Mouse (Mus musculus): ENCODE results near the gene Adamtsl3.
"Not testable (repeated sequence)": the region's sequence is repeated elsewhere in the genome, so short reads cannot be mapped to it uniquely, and the experiment has no call there.

Gene Adamtsl3

DNA sequence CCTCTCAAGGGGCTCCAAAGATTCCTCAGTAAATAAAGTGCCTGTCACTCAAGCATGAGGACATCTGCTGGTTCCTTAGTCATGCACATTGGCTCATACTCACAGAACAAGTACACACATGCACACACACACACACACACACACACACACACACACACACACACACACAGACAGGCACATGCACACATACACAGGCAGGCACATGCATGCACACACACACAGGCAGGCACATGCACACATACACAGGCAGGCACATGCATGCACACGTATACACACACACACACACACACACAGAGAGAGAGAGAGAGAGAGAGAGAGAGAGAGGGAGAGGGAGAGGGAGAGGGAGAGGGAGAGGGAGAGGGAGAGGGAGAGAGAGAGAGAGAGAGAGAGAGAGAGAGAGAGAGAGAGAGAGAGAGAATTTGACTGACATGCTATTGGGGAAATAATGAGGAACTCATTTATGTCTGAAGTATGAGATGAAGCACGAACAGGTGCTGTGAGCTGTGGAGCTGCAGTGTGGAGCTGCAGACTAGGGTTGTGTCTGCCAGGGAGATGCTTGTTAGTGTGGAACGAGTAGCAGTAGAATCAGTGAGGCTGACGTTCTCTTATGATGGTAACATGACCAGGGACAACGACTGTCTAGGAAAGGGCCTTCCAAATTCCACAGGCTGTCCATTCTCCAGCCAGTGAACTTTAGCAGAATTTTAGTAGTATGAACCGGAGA lies 85.0 kb downstream of the Adamtsl3 start:
- DNase-seq (ENCODE audit: low read depth, low spot score) = not testable (repeated sequence)

DNA sequence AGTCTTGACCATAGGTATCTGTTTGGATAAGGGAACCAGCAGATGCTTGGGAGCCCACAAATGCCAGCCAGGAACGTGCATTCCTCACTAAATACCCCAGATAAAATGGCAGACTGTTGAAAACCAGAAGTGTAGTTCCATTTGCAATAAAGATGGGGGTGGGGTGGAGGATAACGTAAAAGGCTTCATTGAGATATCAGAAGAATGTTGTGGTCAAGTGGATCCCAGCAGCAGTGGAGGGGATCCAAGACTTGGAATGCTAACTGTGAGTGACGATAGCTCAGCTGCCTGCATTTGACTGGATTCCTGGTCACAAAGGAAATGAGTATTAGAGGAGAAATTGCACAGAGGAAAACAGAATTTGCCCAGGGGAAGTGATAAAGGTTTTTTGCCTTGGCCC lies 87.1 kb downstream of the Adamtsl3 start:
- no peak for DNase-seq (ENCODE audit: low read depth, low spot score)

DNA sequence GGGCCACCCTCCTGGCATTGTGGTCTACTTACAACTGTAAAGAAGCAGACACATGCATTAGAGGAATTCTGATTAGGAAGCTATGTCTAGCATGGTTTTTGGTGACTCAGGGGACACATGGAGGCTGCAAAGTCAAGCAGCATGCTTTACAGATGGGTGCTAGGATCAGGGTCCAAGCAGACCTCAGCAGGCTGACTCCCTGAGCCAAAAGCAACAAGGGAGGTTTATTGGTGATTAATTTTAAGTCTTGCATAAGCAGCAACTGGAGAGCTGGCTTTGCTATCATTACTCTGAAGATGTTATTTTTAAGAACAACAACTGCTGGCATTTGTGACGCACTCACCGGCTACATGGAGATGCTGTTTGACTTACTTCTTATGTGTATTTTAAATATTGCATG lies 88.1 kb downstream of the Adamtsl3 start:
- DNase-seq (ENCODE audit: low read depth, low spot score) = no peak

DNA sequence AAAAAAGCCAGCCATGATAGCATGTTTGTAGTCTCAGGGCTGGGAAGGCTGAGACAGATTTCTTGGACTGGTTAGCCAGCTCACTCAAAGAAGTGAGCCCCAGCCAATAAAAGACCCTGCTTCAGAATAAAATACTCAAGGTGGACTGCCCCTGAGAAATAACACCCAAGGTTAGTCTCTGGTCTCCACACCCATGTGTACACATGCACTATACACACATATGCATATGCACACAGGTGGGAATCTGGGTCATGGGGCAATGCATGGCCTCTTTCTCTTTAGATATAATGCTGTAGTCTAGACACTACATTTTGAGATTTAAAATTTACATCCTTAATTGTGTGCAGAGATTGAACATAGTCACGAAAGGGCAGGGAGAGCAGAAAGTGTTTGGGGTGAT lies 88.8 kb downstream of the Adamtsl3 start:
- DNase-seq (ENCODE audit: low read depth, low spot score) = no peak

DNA sequence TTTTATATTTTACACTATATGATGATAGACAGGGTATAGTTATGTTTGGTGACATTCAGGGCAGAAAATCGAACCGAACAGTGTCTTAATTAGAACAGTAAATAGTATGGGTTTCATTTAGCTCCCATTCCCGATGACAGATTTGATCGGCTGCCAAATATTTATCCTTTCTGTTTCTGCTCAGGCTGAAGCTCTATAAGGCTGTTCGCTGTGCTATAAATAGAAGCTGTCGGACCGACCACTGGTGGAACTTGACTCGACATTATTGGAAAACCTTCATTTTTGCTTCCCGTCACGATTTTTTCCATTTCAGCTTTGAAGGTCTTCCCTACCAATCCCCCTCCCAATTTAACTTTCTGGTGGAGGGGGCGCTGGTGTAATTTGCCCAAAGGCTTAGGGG lies 89.9 kb downstream of the Adamtsl3 start:
- DNase-seq (ENCODE audit: low read depth, low spot score) = no peak

DNA sequence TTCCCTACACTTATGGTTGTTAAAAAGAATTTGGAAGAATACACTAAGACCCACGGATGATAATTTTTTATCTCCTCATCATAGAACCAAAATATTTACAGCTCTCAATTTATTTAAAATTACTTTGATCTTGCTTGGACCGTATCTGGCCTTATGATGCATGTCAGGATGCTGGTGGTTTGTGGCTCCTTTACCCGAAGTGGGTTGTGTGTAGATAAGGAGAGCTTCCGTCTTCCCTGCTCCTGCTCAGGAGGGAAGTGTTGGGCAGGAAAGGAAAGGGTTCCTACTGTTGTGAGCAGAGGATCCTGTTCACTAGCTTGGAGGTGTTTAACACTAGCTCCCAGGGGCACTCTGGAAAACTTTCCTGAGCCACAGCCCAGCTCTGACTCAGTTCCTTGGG lies 94.0 kb downstream of the Adamtsl3 start:
- no peak for DNase-seq (ENCODE audit: low read depth, low spot score)

DNA sequence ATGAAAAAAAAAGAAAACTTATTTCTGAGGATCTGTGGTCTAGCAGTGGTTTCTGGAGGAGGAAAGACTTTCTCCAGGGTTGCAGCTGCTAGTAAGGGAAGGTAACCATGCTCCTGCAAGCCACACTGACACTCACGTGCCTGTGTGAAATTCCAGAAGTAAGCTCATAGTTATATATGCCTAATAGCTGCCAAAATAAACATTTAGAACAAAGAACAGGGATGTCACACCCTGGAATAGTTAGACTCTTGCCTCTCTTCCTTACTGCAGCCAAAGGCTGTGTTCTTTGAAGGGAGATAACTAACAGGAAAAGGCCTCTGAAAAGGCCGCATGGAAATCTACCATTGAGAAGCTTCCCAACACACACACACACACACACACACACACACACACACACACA lies 96.1 kb downstream of the Adamtsl3 start:
- no peak for DNase-seq (ENCODE audit: low read depth, low spot score)

DNA sequence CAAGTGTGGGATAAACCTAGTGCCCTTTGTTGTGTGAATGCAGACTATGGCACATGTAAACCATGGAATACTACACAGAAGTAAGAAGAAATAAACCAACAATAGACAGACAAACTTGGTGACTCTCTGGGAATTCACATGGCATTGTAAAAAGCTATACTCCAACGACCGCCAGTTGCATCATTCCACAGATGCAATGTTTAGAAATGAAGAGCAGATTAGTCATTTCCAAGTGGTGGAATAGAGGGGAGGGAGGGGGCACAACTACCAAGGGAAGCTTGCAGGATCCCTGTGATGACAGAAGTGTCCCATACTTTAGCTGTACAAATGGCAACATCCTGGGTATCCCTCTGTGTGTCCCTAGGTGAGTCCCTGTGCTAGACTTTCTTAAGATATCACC lies 97.7 kb downstream of the Adamtsl3 start:
- no peak for DNase-seq (ENCODE audit: low read depth, low spot score)

DNA sequence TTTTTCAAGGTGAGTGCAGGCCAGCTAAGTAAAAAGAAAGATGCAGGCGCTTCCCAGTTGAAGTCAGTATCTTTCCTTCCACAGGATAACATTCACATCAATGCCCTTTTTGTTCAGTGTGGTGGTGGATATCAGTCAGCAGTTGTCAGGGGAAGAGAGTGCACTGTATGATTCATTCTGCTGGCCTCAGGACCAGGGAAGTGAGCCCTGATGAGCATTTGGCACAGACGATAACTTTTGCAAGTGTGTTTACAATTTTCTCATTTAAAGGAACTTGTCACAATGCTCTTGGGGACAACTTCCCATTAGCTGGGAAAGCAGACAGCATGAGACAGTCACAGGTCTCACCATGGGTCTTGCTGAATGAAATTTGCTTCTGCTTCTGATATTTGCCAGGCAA lies 122.9 kb downstream of the Adamtsl3 start:
- DNase-seq (ENCODE audit: low read depth, low spot score) = no peak

DNA sequence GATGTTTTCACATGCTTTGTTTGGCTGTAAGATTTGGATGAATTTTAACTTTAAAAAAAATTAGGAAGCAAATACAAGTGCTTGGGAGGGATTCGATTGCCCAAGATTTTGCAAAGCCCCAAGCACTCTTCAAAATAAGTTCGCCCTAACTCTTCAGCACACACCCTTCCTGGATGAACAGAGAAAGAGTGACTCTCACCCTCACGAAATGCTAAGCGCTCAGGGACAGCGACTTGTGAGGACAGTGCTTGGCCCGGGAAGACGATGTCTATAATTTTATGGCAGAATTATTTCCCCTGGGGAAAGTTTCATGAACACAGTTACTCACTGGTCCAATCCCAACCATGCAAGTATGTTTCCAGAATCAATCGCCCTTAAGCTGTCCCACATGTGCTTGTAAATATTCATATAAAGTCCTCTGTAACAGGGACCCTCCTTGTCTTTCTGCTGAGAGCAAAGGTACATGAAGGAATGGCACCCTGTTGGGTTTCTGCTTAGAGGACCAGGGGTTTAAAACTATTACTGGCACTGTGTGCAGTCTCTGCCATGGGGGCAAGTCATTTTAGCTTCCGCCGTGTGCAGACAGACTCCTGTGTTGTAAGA lies 127.5 kb downstream of the Adamtsl3 start:
- no peak for DNase-seq (ENCODE audit: low read depth, low spot score)

DNA sequence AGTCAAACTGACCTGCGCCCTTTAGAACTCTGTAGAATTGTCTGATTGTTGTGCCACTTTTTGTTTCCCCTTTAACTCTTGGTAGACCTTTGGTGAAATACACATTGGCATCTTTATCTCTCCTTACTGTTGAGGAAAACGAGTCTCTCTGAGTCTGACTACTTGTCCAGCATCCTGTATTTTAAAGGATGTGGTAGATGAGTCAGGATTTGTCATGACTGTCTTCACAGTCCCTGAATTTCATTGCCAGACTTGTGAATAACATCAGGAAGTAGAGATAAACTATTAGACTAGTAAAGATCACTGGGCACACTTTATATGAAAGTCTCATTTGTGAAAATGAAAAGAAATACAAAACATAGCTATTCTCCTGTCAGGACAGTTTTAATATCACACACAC lies 128.9 kb downstream of the Adamtsl3 start:
- no peak for DNase-seq (ENCODE audit: low read depth, low spot score)

DNA sequence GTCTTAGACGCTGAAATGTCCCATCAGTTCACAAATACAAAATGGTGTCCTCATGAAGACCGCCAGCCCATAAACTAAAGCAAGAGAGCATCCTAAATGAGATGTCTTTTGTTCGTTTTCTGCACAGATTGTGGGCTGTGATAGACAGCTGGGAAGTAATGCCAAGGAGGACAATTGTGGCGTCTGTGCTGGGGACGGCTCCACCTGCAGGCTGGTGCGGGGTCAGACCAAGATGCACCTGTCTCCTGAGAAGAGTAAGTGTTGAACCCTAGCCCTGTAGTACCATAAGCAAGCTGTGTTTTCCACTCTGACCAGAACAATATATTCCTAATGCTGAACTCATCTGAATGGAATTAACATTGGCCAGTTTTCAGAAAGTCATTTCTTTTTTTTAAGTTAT lies 129.9 kb downstream of the Adamtsl3 start:
- DNase-seq (ENCODE audit: low read depth, low spot score) = no peak

DNA sequence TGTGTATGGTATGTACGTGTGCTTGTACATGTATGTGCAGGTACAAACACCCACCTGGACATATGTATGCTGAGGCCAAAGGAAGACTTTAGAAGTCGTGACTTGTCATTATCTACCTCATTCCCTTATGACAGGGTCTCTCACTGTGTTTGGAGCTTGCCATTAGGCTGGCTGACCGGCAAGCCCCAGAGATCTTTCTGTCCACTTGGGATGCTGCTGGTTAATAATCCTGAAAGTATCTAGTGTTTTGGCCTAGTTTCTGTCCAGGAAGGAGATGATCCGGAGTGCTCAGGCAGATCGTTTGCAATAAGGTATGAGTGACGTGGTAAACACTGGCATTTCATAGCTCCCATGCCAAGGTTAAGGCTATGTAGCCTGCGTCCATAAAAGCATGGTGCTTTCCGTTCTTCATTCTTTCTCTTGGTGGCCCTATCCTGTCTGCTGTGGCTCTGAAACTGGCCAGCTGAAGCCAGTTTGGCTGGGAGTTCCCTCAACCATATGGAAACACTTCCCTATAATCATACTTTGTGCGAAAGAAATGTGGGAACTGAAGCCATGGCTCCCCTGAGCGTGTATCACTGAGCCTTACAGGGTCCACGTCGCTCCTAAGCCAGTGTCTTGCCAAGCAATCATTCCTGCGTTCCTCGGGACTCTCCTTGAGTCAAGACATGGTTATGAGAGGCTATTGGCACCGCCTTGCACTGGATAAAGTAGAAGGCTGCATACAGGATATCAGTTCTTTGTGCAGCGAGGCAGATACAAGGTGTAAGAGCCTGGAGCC lies 141.1 kb downstream of the Adamtsl3 start:
- no peak for DNase-seq (ENCODE audit: low read depth, low spot score)

DNA sequence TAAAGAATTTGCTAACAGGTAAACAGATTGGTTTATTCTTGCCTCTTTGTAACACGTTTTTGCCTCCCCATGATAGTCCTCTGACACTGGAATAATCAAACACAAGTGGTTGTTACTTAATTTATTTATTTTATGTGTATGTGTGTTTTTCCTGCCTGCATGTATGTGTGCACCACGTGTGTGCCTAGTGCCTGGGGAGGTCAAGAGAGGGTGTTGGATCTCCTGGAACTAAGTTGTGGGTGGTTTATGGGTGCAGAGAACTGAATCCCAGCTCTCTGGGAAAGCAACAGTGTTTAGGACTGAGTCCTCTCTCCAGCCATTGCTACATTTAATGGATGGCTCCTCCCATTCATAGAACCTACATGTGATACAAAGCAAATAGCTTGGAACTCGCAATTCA lies 143.0 kb downstream of the Adamtsl3 start:
- DNase-seq (ENCODE audit: low read depth, low spot score) = no peak

DNA sequence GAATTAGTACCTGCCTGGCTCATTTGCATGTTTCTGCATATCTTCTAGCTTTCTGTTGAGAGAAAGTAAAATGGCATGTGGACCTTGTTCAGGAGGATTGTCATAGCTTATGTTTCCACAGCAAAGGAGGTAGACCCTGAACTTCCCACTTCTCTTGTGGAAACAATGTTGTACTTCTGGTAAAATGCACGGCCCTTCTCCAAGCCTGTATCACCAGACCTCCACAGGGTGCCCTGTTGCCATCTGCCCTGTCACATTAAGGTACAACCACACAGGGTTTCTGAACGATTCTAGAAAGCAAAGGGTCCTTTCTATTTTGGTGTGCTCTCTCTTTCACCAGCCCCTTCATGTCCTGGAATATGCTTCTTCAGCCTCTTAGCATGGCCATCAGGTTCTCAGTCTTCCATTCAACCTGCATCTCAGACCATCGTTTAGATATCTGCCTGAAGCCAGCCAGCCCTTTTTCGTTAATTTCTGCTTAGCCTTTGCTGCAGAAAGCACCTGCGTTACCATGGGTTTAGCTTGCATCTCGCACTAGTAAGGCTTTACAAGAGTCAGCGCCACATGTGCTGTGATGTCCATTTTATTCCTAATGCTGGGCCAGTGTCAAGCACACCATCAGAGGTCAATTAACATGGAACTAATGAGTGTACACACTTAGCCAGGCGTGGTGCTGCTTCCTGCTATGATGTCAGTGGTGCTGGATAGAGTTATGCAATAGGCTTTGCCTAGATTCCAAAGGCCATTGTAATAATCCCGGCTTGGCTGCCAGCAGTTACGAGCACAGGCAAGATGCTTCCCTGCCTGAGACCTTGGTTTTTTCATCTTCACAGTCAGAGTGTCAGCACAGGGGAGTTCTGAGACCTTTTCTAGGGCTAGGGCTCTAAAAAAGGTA lies 143.6 kb downstream of the Adamtsl3 start:
- DNase-seq (ENCODE audit: low read depth, low spot score) = no peak

DNA sequence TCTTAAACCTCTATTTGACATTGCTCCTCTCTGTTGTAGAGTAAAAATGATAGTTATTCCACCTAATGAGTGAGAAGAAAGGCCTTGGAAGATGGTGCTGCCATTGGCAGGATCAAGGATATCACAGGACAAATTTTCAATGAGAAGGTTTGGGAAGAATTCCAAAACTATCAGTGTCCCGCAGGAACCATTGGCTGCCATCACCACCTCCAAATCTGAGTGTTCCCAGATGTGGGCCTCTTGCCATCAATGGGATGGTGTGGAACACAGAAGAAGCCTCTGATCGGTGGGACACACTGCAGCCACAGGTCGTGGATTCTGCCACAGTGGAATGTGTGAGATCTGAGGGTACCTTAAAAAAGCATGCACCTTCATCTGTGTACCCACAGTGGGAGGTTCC lies 147.9 kb downstream of the Adamtsl3 start:
- DNase-seq (ENCODE audit: low read depth, low spot score) = no peak

DNA sequence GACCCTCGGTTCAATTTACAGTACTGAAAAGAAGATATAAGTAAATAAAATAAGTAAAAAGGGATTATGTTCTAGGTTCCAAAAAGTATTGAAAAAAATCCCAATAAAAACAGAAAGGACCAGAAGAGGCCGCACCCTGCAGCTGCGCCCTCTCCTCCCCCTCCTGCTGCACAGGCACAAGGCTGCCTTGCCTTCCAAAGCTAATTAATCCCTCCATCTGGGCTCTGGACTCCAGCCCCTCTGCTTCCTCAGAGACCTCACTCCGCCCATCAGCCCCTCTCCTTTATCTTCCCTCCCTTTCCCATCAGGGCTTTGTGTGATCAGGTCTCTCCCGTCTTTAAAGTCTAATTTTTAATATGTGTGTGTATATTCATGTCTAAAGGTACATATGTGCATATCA lies 149.3 kb downstream of the Adamtsl3 start:
- no peak for DNase-seq (ENCODE audit: low read depth, low spot score)

DNA sequence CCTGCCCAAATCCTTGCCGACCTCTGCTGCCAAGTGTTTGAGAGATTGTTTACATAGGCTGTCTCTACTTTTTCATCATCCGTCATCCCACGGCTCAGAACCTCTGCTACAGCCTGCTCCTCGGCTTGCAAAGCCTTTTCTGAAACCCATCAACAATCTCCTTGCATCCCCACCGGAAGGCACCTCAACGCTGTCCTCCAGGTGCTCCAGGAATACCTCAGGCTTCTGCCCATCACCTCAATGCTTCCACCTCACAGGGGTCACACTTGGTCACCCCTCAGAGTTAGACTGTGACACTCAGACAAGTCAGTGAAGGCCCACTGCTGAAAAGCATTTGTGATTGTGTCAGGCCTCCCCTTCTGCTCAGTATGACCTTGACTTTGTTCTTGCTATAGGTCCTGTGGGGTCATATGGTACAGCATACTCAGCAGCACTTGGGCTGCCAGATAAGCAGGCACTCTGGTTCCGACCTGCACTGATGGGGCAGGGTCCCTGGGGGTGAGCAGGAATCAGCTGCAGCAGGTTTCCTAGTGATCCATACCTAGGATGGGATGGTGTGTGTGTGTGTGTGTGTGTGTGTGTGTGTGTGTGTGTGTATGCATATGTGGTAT lies 150.0 kb downstream of the Adamtsl3 start:
- DNase-seq (ENCODE audit: low read depth, low spot score) = no peak

DNA sequence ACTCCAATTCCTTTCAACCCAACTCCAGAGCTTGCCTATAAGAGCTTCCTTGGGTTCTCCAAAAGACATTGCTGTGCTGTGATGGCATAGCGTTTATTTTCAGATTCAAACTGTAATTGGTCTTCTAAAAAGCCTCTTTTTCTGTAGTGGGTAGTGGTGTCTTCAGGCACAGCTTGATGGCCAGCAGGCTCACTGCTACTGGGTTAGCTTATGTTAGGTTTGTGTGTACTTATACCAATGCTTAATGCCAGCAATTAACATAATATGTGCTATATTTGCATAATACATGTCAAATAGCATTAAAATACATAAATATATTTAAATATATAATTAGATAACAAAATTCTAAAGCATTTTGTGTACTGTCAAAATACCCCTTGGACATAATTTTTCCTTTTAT lies 155.5 kb downstream of the Adamtsl3 start:
- DNase-seq (ENCODE audit: low read depth, low spot score) = no peak

DNA sequence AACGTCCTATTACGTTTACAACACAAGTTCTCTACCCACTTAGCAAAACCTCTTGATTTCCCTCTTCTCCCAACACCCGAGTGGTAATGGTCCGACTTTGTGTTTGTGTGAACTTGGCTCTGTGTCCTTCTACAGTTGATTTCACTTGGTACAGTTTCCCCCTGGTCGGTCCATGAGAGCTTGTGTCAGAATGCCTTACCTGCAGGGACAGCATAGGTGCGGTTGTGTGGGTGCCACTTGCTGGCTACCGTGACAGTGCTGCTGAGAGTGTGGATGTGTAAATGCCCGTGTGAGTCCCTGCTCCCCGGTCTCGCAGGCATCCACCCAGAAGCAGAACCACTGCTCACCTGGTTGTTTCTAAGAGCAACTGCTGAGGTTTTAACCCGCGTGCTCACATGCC lies 157.4 kb downstream of the Adamtsl3 start:
- no peak for DNase-seq (ENCODE audit: low read depth, low spot score)

DNA sequence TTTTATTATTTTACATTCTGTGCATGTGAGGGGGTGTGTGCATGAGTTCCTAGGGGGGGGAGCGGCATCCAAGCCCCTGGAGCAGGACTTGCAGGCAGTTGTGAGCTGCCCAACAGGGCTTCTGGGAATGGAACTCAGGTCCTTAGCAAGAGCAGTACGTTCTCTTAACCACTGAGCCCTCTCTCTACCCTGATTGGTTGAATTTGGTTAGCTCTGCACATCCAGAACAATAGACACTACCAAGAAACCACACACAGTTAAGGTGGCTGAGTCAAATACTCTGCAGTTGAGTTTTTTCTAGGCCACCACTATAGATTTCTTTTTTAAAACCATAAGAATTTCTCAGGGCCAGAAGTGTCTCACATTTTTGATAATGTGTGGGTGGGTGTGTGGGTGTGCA lies 158.7 kb downstream of the Adamtsl3 start:
- DNase-seq (ENCODE audit: low read depth, low spot score) = no peak

DNA sequence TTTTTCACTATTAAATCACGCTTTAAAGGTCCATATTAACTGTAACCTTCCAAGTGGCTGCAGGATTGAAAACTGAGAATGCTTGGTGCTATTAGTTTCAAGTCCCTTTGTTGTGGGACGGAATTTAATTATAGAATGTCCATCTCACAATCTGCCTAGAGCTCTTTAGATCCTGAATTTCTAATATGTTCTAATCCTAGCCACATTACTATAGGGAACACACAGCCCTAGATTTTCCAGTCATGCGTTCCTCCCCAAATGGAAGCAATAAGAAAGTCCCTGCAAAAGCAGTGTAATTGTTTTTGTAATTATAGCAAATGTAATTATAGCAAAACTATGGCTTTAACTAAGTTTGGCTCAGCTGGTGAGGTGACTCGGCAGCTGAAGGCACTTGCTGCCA lies 161.6 kb downstream of the Adamtsl3 start:
- DNase-seq (ENCODE audit: low read depth, low spot score) = no peak
